Mouse (Mus musculus) heart, postnatal 0 days (tissue): ENCODE results near the gene Fbh1. TPM values are rescaled to one million over a fixed set of nuclear protein-coding genes. Genes with fewer than 3 reads are reported as not detected.
A peak's percentile ranks its signal among the peaks of the same experiment; 100 is the strongest.

Experiments used
- ATAC-seq: fragments of 200-750 bp; cut with Nextera tagmentation; 2 replicates; pipeline ENCODE4 v1.8.0; 2017; ENCODE audit warnings: low read depth, moderate number of reproducible peaks, moderate library complexity; ENCODE audit not compliant: insufficient read depth
- DNase-seq: peaks from one replicate; pipeline ENCODE4 v3.0.0-alpha.2; 2016; ENCODE audit warnings: low spot score
- H3K27ac ChIP-seq: fragments of 300-500 bp; sonication (generic); 2 replicates; pipeline ENCODE4 v1.5.1; 2014; ENCODE audit warnings: low read depth, mild to moderate bottlenecking
- H3K27me3 ChIP-seq: fragments of 300-500 bp; sonication (generic); 2 replicates; pipeline ENCODE4 v1.6.1; 2014; ENCODE audit warnings: low read length, mixed read lengths; ENCODE audit not compliant: control insufficient read depth, insufficient read depth
- H3K36me3 ChIP-seq: fragments of 300-500 bp; sonication (generic); replicated peaks from 2 replicates; pipeline ENCODE4 v1.6.1; 2014; ENCODE audit warnings: low read length, mixed read lengths; ENCODE audit not compliant: control insufficient read depth, insufficient read depth
- H3K4me1 ChIP-seq: fragments of 300-500 bp; sonication (generic); 2 replicates; pipeline ENCODE4 v1.6.1; 2014; ENCODE audit warnings: antibody characterized with exemption; ENCODE audit not compliant: control insufficient read depth, insufficient read depth
- H3K4me2 ChIP-seq: fragments of 300-500 bp; sonication (generic); 2 replicates; pipeline ENCODE4 v1.6.1; 2014; ENCODE audit warnings: low read depth, mild to moderate bottlenecking, low read length, moderate library complexity
- H3K4me3 ChIP-seq: fragments of 300-500 bp; sonication (generic); 2 replicates; pipeline ENCODE4 v1.5.1; 2014; ENCODE audit warnings: low read depth, low read length
- H3K9ac ChIP-seq: fragments of 300-500 bp; sonication (generic); replicated peaks from 2 replicates; pipeline ENCODE4 v1.6.1; 2014; ENCODE audit warnings: low read depth, low read length, mixed read lengths
- H3K9me3 ChIP-seq: fragments of 300-500 bp; sonication (generic); replicated peaks from 2 replicates; pipeline ENCODE4 v1.6.1; 2016; ENCODE audit warnings: low read length; ENCODE audit not compliant: control insufficient read depth
- CTCF ChIP-seq: IDR thresholded peaks from 2 replicates; pipeline ENCODE4 v1.5.1; 2016; ENCODE audit warnings: antibody characterized with exemption, control low read depth, low read depth
- EP300 ChIP-seq: IDR thresholded peaks from 2 replicates; pipeline ENCODE4 v1.6.1; 2016; ENCODE audit warnings: antibody characterized with exemption, low read depth
- WGBS: fragments of 180-500 bp; shearing (Covaris S2); extraction: QIAGEN DNeasy Blood & Tissue Kit; methylation state at CpG from one replicate; pipeline ENCODE4 v1.1.7; 2014; 5-methylcytosine and 5-hydroxymethylcytosine counted together
- polyA plus RNA-seq: library from polyadenylated mRNA; unstranded; fragments of >200 nt; fragmentation: Nextera tagmentation; extraction: Ambion mirVana; gene quantifications from 2 replicates; pipeline ENCODE4 v1.2.1, GENCODE M21; 2015
- total RNA-seq: library from RNA; depleted of rRNA; stranded (reverse); fragments of >200 nt; gene quantifications from 2 replicates; pipeline ENCODE4 v1.2.3, GENCODE M21; 2014; ENCODE audit warnings: low replicate concordance

Gene Fbh1
- total and polyA plus RNA-seq, 2 experiments from 2014 or later, result 77.3 to 94.7 TPM

GRCm38 (mm10) chr2:11771701-11772100, 5.7 kb downstream of the Fbh1 start:
- WGBS, result 85% methylated on average over 4 of the region's 4 CpGs
- no peak for ATAC-seq

DNA sequence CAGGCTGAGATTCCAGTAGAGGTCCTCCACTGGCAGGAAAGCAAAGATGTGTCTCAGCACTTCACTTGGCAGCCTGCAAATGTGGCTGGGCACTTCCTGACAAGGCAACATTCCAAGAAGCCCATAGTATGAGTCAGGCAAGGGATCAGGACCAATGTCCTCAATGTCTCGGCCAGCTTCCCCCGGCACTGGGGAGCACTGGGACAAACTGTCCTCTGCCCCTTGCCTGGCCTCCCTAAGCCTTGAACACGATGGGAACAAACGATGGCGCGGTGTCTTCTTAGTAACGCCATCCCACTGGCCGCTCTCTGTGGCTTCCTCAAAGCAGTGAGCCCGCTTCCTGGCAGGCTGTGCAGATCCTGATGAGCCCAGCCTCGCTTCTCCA, 10.2 kb downstream of the Fbh1 start:
- TF ChIP-seq EP300, result no peak
- no peak for TF ChIP-seq CTCF
- Histone ChIP-seq H3K9me3 (no peaks in the 10 kb centered on the region), H3K36me3 (peaks cover 64% of the 10 kb centered on the region), H3K4me2 (no peak overlapping the region), H3K9ac (no peak overlapping the region), H3K4me1 (peaks cover 14% of the 10 kb centered on the region; the same call in 1 of the 2 replicates), H3K27ac (no peak overlapping the region), H3K4me3 (no peak overlapping the region), H3K27me3 (no peaks in the 10 kb centered on the region)
- DNase-seq, result no peak
- 88% methylated on average over 10 of the region's 10 CpGs for WGBS
- no peak for ATAC-seq

More at GRCm38 (mm10) chr2:11771701-11772100, 5.7 kb downstream of the Fbh1 start:
- Histone ChIP-seq H3K4me1 (peaks cover 28% of the 10 kb centered on the region; the same call in 1 of the 2 replicates), H3K9ac (no peak overlapping the region), H3K27me3 (no peaks in the 10 kb centered on the region), H3K9me3 (no peaks in the 10 kb centered on the region), H3K4me3 (no peak overlapping the region), H3K27ac (0 out of 2 replicates have a peak overlapping the region, but pooled peaks have one; percentile 7), H3K36me3 (peaks cover 21% of the 10 kb centered on the region), H3K4me2 (no peak overlapping the region)
- DNase-seq, result no peak
- TF ChIP-seq CTCF, result no peak
- no peak for TF ChIP-seq EP300

DNA sequence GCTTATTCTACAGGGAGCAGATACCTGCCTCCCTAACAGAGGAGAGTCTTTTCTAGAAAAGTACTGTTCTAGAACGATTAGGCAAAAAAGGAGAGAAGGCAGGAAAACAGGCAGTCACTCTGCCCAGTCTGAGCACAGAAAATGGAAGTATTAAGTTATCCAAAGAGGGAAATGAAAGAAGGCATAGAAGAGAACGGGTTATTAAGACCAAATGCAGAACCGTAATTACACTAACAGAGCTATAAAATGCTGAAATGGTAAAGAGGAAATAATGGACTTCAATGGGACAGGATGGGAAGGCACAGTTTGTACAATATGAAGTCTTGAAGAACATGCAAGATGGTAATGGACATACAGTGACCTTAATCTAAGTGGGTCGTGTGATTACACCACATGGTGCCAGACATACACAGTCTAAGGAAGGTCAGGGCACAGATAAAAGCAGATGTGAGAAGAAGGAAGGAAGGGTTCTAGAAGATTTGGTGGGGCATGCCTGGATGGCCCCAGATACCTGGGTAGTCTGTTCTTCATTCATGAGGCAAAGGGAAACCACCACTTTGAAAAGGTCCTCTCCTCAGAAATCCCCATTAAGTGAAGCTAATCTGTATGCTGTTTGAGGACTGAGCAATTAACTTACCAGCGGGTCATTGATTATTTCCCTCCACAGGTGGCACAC, 10.8 kb downstream of the Fbh1 start:
- peaks cover 69% of the 10 kb centered on the region for H3K36me3 ChIP-seq
- WGBS, result 69% methylated on average over 5 of the region's 5 CpGs
- DNase-seq, result no peak
- TF ChIP-seq CTCF (no peak), EP300 (no peak)
- H3K27ac ChIP-seq, result no peak overlapping the region
- peaks cover 9% of the 10 kb centered on the region; the same call in 1 of the 2 replicates for H3K4me1 ChIP-seq
- H3K9me3 ChIP-seq, result no peaks in the 10 kb centered on the region
- ATAC-seq, result no peak
- no peak overlapping the region for H3K4me3 ChIP-seq
- no peak overlapping the region for H3K9ac ChIP-seq
- H3K4me2 ChIP-seq, result no peak overlapping the region
- H3K27me3 ChIP-seq, result no peaks in the 10 kb centered on the region

DNA sequence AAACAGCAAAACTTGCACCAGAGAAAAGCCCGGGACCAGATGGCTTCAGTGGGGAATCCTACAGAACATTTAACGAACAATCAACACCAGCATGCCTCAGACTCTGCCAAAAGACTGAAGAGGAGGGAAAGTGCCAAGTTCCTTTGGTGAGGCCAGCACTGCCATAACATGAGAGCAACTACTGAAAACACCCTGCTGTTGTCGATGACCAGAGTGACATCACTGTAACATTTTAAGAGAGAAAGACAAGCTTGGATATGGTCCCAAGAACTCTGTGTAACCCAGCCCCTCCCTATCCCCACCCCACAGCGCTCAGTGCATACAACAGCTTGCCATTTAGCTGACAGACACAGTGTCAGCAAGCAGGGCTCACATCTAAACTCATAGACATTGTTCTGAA, 11.7 kb downstream of the Fbh1 start:
- H3K9me3 ChIP-seq, result no peaks in the 10 kb centered on the region
- no peak overlapping the region for H3K4me2 ChIP-seq
- TF ChIP-seq CTCF, result no peak
- TF ChIP-seq EP300, result no peak
- no peak overlapping the region for H3K27ac ChIP-seq
- H3K4me1 ChIP-seq, result 0 out of 2 replicates have a peak, but pooled peaks cover 8% of the 10 kb centered on the region
- H3K9ac ChIP-seq, result no peak overlapping the region
- no peaks in the 10 kb centered on the region for H3K27me3 ChIP-seq
- H3K4me3 ChIP-seq, result no peak overlapping the region
- peaks cover 78% of the 10 kb centered on the region for H3K36me3 ChIP-seq
- DNase-seq (peak; percentile 32), ATAC-seq (peak; percentile 72)
- WGBS, result 49% methylated on average over 4 of the region's 4 CpGs

- 90% methylated on average over 4 of the region's 4 CpGs for WGBS
- peaks cover 96% of the 10 kb centered on the region for H3K36me3 ChIP-seq
- ATAC-seq (no peak), DNase-seq (no peak)
- TF ChIP-seq EP300 (no peak), CTCF (no peak)
- no peaks in the 10 kb centered on the region for H3K9me3 ChIP-seq
- no peak overlapping the region for H3K9ac ChIP-seq
- no peak overlapping the region for H3K27ac ChIP-seq
- no peaks in the 10 kb centered on the region for H3K27me3 ChIP-seq
- H3K4me1 ChIP-seq, result 0 out of 2 replicates have a peak, but pooled peaks cover 4% of the 10 kb centered on the region
- no peak overlapping the region for H3K4me2 ChIP-seq
- H3K4me3 ChIP-seq, result no peak overlapping the region
These were observed 14.8 kb downstream of the Fbh1 start for GRCm38 (mm10) chr2:11762541-11762940.
